Mouse (Mus musculus) brain, embryonic 14.5 days (tissue): ENCODE data around the gene Ubash3b.

ENCODE experiments used
- CTCF ChIP-seq: fragments of 200-500 bp; IDR thresholded peaks from 2 replicates; pipeline ENCODE4 v1.5.1; 2012; ENCODE audit warnings: inconsistent platforms, mild to moderate bottlenecking, moderate library complexity, borderline replicate concordance; ENCODE audit not compliant: insufficient read depth, insufficient read length; ENCODE audit errors: extremely low read depth
- POLR2A ChIP-seq: fragments of 200-500 bp; IDR thresholded peaks from 2 replicates; pipeline ENCODE4 v1.6.1; 2012; ENCODE audit warnings: mild to moderate bottlenecking, inconsistent platforms, borderline replicate concordance; ENCODE audit not compliant: poor library complexity, insufficient read depth, insufficient read length, severe bottlenecking; ENCODE audit errors: extremely low read depth

- TF ChIP-seq CTCF (no peak), POLR2A (no peak)
Measured at GRCm38 (mm10) chr9:41114367-41114766, 47.1 kb downstream of the Ubash3b start.
